Mouse (Mus musculus) T-cell, adult 2 months (primary cell): ENCODE results near the gene Hao1.

Experiments
- DNase-seq: peaks from one replicate; pipeline ENCODE4 v3.0.0; 2022; ENCODE audit warnings: low spot score

Gene Hao1

DNA sequence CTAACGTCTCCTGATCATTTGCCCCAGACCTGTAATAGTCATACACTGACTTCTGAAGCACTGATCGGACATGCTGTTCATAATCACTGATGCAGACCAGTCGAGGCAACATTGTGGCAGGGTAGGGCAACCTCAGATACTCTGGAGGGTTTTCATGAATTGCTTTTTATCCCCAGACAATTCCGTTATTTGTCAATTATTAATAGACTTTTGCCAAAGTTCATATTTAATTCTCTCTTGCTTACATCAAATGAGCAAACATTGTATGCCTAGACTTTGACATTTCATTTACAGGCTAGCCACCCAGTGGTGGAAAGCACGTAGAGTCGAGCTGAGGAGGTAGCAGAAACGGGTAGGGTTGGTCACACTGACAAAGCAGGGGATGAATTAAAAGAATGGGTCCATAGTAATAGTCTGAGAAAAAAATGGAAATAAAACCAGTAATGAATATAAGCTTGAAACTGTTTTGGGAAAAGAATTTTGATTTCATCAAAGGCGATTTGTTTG, at the start of gene Hao1:
Hao1 (minus strand) TSS at position 148 of the 507 bp plus-strand sequence.
- no peak for DNase-seq

DNA sequence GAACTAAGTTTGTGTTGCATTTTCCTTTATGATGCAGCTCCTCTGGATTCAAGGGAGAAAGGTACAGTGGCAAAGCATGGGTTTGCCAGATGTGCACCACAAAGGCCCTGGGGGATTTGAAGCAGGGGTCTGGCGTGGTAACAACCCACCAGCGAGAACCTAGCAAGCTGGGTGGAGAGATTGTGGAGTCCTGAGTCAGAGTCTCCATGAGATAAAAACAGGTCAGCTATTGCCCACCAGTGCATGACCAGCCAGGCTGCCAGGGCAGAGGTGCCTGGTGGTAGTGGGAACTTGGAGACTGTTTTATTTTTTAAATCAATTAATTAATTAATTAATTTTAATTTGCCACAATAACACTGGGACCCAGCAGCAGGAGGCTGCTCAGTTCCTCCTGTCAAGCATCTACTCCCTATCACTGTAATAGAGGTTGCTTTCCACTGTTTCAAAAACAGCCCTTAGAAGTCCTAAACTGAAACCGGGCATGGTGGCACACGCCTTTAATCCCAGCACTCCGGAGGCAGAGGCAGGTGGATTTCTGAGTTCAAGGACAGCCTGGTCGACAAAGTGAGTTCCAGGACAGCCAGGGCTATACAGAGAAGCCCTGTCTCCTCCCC, 37.0 kb upstream of the Hao1 start:
- no peak for DNase-seq

DNA sequence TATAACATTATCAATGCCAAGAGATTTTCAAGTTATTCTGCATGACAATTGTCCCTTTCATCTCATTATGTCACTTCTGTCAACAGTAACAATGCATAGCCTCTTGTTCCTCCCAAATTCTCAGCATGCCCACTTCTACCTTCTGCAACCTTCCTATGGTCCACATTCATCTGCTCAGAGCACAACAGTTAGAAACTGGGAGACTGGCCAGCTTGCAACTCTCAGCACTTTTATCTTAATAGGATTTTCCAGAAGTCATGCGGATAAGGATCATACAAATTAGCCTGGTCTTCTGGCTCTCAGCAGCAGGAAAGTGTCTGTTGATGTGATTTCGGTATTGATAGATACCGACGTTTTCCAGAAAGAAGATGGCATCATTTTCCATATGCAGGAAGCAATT, 31.1 kb upstream of the Hao1 start:
- DNase-seq, result no peak

DNA sequence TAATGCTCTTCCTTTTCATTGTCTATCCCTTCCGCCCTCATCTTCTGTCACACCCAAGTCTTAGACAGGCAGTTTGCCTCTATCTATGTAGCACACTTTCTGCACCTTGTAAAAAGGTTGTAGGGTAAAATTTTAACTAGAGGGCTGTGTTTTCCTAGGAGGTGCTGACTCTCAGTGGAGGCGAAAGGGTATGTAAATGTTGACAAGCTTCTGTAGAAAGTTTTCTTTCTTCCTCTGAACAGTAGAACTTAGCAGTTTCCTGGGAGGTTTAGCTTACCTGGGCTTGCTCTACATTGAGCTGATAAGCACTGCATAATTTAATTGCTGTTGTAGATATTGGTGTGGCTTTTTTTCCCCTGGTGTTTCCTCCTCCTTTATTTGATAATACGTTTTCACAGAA, 5.3 kb upstream of the Hao1 start:
- DNase-seq, result no peak

DNA sequence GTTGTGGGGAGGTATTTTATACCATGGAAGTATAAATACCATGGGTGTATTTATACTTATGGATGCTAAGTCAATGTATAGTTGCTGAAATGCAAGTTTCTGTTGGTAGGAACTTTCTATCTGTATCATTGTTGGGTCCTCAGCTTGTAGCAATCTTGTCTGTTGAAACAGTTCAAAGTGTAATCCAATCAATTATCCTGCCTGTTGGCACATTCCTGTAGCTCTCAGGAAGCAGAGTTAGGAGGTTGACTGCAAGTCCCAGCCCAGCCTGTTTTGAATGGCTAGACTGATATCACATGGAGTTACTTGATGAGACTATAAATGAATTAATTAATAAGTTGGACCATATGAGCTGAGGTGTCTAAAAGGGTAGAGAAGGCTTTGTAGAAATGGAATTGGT, 1.8 kb downstream of the Hao1 start:
- no peak for DNase-seq

DNA sequence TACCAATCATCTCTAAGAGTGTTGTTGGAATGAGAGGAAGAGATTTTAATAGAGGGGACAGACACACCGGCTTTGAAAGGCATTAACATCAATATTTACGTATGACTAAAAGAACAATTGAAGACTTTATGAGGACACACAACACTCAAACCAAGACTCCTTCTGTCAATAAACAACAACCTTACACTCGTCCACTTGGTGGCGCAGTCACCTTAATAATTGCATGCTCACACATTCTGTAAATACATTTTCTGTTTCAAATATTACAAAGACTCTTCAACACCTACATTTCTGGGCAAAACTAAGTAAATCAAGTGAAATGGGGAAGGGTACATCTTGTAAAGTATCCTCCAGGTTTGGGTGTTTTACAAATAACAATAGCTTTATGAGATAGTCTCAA, 4.4 kb downstream of the Hao1 start:
- DNase-seq, result no peak

DNA sequence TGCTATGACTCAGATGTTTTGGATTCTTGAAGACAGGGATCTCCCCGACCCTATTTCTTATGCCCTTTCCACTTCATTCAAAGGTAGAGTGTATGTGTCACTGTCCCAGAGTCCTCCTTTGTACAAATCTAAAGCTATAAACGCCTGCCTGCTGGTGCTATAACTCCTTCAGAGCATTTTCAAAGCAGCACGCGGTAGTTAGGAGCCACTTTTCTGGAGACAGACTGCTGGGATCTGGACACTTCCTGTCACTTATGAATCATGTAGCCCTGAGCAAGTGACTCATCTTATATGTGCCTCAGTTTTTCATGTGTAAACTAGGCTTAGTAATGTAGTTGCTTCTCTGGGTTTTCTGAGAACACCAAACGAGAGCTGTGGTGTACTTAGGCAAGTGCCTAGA, 9.1 kb downstream of the Hao1 start:
- no peak for DNase-seq

DNA sequence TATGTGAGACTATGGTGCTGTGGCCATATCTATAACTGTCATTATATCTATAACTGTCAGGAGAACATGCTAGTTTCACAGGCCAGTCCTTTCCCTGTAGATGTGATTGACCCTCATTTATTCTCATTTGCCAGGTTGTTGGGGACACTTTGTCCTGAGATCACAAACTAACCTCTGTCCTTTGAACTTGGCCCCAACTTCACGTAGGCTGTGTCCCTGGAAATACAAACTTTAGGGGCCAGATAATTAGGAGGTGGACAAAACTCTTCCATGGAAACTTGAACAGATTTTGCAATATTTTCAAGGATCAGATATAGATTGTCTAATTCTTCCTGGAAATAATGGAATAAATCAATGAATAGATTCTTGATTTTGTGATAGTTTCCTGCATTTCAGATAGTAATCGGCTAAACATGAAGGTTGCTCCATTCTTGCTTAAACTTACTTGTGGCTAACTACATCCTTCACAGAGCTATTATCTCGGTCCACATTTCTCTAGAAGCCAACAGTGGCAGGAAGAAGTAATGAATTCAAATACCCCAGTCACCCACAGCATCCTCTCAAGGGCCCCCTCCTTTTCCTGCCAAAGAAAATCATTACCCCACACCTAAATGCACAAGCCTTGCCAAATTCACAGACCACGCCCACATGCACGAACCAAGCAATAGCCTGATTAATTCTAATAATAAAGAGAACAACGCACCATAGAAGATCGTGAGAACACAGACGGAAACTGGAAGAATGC, 9.7 kb downstream of the Hao1 start:
- DNase-seq, result no peak

DNA sequence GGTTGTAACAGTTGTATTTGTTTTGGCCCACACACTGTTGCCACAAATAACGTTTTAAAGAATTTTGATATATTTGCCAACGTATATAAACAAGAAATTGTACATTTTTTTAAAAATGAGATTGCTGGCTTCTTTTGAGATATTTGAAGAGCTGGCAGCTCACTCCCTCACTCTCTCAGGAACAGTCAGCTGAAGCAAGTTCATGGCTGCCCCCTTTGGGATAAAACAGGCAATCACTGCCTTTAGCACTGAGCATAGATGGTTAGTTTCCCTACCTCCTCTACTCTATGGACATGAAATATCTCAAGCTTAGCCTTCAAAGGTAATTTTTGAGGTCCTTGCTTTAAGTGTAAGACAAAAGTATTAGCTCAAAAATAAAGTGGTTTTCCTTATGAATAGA, 10.7 kb downstream of the Hao1 start:
- no peak for DNase-seq

DNA sequence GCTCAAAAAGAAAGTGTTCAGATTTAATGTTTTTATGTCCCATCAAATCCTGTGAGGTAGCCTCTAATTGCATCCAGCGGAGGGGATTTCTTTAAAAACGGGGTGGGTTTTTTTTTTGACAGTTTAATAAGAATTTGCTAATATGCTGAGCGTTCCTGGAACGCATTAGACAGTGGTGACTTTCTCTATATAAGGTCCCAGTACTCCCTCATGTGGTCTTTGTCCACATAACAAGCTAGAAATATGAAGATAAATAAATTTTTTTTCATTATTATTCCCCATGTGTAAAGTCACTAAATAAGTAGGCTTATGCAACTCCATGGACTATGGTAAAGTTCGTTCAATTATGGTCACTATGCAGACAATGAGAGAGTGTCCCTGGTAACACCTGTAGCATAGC, 13.1 kb downstream of the Hao1 start:
- no peak for DNase-seq

DNA sequence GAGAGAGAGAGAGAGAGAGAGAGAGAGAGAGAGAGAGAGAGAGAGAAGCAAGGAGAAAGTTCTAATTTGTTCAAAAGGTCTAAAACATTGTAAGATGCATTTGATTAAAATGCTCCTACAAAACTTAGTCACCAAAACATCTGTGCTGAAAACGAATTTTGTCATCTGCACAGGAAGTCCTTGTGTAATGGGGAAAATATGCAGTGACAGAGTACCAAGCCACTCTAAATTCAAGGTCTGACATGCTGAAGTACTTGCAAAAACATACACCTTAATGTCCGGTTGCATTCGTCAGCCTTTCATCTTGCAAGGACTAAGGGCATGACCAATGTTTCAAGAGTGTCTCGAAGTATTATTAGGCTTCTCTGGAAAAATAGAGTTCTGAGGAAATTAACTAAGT, 15.7 kb downstream of the Hao1 start:
- no peak for DNase-seq

DNA sequence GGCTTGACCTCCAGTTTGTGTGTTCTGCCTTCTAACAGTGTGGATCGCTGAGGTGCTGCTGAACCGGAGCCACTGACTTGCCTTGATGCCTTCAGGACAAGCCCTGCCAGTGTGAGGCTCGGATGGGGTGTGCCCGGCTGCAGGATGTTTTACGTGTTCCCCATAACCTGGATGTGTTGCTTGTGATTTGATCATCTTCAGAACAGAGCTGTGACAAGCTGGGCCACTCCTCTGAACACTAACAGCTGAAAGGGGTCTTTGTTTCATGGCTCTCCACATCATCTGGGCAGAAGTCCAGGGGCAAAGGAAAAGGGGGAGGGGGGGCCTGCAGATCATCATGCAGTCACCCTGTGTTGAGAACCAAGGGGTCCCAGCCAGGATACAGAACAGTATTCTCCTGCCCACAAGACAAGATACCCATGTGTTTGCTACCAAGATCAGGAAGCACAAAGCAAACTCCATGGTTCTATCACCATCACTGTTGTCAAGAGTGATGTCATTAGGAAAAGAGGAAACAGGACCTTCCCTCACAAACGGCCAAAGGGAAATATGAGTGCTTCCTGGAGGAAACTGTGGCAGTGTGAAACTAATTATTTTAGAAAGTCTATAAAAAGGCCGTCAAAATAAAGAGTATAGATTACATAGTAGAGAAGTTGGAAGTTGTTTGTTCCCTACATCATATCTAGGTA, 25.9 kb downstream of the Hao1 start:
- DNase-seq, result no peak

DNA sequence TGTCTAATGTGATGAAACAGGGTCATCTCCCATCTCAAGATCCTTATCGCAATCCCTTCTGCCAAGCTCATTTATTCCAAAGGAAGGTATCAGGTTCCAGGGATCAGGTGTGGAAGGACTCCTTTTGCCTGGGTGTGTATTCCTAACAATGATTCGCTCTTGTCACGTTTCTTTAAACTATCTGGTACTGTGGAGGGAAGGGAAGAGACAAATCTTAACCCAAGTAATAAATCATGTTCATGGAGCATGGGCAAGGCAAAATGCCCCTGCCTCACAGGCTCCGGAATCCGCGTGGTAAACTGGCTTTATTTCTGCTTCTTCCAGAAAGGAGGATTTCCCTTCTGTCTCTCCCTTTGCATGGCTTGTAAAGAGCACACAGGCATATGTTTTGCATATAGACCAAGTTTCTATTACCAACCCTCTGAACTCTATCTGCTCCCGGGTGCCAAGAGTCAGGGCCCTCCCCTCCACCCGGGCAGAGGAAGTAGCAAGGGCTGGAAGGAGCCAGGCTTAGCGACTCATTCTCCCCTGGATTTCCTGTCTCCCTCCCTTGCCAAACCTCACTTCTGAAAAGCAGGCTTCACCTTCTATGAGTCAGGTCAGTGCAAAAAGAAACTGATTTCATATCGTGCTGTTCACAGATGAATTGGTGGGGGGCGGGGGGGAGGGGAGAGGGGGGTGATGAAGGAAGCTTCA, 26.6 kb downstream of the Hao1 start:
- DNase-seq, result no peak

DNA sequence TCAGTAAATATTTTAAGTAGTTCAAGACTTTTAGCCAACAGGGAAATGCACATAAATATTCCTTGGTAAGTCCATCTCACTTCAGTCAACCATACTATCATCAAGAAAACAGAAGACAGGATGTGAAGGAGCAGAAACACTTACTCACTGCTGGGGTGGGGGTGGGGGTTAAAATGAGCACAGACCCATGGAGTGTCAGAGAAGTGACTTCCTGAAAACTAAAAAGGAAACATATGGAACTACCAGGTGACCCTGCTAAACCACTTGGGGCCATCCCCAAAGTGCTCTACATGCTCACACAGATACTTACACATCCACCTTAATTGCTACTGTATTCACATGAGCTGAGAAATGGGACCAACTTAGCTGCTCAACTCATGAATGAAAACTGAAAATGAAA, 36.1 kb downstream of the Hao1 start:
- no peak for DNase-seq

DNA sequence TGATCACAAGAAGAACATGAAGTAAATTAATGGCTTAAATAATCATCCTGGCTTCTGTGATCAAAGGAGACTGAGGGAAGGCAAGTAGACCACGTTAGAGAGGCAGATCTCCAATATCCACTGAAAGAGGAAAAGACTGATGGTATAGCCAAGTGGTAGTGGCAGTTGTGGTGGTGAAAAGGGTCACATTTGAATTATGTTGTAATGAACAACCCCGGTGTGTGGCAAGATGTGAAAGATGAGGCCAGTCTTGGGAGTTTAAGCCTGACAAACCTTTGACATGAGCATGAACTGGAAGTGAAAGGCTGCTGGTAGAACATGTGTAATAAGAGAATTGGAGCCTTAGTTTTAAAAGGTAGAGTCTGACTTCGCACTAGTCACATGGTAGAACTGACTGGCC, 54.4 kb downstream of the Hao1 start:
- DNase-seq, result no peak

DNA sequence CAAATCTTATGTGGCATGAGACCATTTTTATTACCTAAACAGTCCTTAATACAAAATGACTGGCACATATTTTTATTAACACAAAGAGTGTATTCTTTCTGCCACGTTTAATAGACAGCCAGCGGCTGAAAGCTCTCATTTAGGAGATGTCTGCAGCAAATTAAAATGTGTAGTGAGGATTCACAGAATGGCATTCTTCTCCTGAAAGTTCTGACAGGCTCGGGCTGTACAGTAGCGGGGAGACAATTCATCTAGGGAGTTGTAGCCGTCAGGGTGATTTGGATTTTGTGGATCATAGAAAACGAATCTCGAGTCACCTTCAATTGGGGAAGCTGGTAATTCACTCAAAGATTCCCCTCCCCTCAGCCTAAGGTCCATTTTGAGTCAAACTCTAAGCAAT, 55.7 kb downstream of the Hao1 start:
- no peak for DNase-seq

DNA sequence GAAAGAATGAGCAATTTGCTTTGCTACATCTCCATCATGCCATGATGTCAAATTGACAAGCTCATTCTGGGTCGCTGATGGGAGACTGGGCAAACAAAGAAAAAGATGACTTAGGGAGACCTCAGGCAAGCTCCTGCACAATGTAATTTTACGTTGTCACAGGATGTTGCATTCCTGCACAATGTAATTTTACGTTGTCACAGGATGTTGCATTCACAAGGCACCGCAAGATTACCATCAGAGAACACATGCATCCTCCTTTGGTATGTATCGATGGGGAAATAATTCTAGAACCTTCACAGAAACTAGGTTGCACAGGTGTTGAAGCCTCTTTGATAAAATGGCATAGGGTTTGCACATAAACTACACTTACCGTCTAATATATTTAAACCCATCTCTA, 65.5 kb downstream of the Hao1 start:
- DNase-seq, result no peak

DNA sequence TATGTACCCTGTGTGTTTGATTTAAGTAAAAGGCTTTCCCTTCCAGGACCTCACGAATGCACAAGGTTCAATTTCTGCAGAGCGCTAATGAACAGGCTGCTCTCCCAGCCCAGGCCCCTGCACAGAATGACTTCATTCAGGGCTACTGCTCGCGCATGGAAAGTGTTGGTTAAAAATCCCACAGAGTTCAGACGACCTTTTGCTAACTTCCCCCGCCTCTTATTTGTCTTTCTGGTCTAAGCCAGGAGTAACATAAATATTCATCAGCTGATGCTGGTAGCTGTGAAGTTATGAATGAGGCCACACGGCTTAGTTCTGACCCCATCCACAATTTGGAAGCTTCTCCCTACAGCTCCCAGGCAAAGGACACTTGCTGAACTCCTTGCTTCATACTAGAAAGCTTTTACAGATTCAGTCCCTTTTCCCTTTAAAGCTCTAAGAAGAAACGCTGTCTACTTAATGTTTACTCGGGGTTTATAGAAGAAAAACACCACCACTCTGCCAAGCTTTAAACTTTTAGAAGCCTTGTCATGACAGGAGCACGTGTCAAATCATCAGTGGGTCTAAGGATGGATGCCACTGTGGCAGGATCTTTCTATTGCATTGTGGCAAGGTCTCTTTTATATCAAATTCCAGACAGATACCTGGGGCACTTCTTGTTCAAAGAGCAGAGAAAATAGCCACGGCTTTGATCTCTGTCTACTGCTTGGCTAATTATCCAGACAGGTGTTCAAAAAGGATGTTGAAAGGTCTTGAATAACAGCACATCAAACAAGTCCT, 67.9 kb downstream of the Hao1 start:
- DNase-seq, result no peak

DNA sequence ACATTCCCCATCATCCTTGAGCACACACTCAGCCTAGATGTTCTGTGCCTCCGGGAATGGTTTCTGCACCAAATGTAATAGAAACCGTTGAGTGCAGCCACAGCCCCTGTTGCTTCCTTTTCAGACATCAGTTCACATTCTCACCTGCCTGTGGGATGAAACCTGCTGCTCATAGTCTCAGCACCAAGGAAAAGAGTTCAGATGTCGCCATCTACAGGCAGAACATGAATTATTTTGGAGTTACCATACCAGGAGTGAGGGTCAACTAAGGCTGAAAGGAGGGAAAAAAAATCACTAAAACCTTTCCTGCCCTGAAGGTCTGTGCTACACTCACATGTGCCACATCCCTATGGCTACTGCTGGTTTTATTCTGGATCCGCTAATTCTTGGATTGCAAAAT, 71.5 kb downstream of the Hao1 start:
- DNase-seq, result no peak

DNA sequence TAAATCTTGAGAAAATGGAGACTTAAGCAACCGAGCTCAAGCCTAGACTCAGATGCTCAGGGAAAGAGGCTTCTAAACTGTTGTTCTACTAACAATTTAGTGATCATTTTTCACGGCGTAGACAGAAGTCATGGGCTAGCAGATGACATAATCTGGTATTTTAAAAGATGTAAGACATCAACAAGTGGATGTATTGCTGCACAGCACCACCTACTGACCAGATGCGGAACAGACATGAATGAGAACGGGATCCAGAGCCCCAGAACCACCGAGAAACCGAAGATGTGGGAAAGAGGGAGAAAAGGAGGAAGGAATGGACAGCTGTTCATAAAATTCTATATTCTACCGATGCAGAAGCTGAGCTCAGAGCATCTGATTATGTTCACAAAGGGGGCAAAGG, 72.4 kb downstream of the Hao1 start:
- no peak for DNase-seq

DNA sequence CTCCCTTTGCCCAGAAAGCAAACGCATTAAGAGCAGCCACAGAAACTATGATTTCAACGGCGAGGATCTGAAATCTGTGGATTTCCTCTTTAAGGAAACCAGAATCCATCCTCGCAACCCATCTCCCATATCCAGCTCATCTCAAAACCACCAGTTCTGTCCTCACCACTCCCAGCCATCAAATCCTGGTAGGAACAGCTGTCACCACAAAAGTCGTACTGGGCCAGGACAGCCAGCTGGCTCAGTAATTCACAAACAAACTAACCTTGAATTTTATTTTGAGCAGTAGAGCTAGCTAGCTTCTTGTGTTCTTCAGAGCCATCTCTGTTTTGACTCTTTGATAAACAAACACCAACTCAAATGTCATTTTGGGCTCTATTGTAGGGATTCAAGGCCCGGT, 73.0 kb downstream of the Hao1 start:
- DNase-seq, result no peak

DNA sequence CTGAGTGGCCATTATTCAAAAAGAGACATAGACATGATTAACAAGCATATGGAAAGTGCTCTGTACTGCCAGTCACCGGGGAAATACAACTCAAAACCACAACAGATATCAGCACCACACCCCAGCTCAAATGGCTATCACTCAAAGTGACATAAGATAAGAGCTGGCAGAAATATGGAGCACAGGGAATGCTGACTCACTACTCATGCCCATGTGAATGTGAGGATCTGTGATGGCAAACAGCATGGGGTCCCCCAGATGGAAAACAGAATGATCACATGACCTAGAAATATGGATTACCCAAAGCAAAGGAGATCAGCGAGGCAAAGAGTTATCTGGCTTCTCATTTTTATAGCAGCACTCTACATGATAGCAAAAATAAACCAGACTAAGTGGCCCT, 89.0 kb downstream of the Hao1 start:
- no peak for DNase-seq
